Mouse (Mus musculus) thymus, adult 2 months (tissue): ENCODE measurements around the gene Tsacc. TPM values are rescaled to one million over a fixed set of nuclear protein-coding genes. Genes with fewer than 3 reads are reported as not detected.

Experiments
- DNase-seq: peaks from one replicate; pipeline ENCODE4 v3.0.0; 2021
- H3K27ac ChIP-seq: fragments of 200-500 bp; 2 replicates; pipeline ENCODE4 v1.5.1; 2012; ENCODE audit warnings: low read length, control low read depth; ENCODE audit not compliant: control insufficient read depth, insufficient read depth
- H3K27me3 ChIP-seq: fragments of 200-500 bp; 2 replicates; pipeline ENCODE4 v1.6.1; 2012; ENCODE audit warnings: mild to moderate bottlenecking, low read length, moderate library complexity, mixed read lengths; ENCODE audit not compliant: control insufficient read depth, insufficient read depth
- H3K36me3 ChIP-seq: fragments of 200-500 bp; 2 replicates; pipeline ENCODE4 v1.6.1; 2012; ENCODE audit warnings: mild to moderate bottlenecking, low read length, moderate library complexity; ENCODE audit not compliant: control insufficient read depth, insufficient read depth
- H3K4me1 ChIP-seq: fragments of 200-500 bp; replicated peaks from 2 replicates; pipeline ENCODE4 v1.6.1; 2012; ENCODE audit warnings: low read length; ENCODE audit not compliant: control insufficient read depth, insufficient read depth
- H3K4me3 ChIP-seq: fragments of 200-500 bp; 2 replicates; pipeline ENCODE4 v1.5.1; 2012; ENCODE audit warnings: mild to moderate bottlenecking, low read length, control low read depth, moderate library complexity; ENCODE audit not compliant: control insufficient read depth, insufficient read depth
- CTCF ChIP-seq: fragments of 200-500 bp; IDR thresholded peaks from 2 replicates; pipeline ENCODE4 v1.5.1; 2012; ENCODE audit warnings: mild to moderate bottlenecking, control low read depth, low read length, moderate library complexity, borderline replicate concordance; ENCODE audit not compliant: control insufficient read depth, poor library complexity, insufficient read depth; ENCODE audit errors: extremely low read depth
- POLR2A ChIP-seq: fragments of 200-500 bp; IDR thresholded peaks from 2 replicates; pipeline ENCODE4 v1.6.1; 2012; ENCODE audit warnings: mild to moderate bottlenecking, low read length, control low read depth, moderate library complexity; ENCODE audit not compliant: control insufficient read depth, poor library complexity, insufficient read depth; ENCODE audit errors: extremely low read depth
- WGBS: fragments of 180-500 bp; shearing (Covaris S2); methylation state at CpG from one replicate; pipeline ENCODE4 v1.1.7; 2018; 5-methylcytosine and 5-hydroxymethylcytosine counted together
- polyA plus RNA-seq: library from polyadenylated mRNA; depleted of rRNA; stranded (reverse); fragments of >200 nt; gene quantifications from 2 replicates; pipeline ENCODE4 v1.2.3, GENCODE M21; 2012; rRNA removed

The Tsacc gene
- polyA plus RNA-seq, 1 experiment = 3.3 TPM

DNA sequence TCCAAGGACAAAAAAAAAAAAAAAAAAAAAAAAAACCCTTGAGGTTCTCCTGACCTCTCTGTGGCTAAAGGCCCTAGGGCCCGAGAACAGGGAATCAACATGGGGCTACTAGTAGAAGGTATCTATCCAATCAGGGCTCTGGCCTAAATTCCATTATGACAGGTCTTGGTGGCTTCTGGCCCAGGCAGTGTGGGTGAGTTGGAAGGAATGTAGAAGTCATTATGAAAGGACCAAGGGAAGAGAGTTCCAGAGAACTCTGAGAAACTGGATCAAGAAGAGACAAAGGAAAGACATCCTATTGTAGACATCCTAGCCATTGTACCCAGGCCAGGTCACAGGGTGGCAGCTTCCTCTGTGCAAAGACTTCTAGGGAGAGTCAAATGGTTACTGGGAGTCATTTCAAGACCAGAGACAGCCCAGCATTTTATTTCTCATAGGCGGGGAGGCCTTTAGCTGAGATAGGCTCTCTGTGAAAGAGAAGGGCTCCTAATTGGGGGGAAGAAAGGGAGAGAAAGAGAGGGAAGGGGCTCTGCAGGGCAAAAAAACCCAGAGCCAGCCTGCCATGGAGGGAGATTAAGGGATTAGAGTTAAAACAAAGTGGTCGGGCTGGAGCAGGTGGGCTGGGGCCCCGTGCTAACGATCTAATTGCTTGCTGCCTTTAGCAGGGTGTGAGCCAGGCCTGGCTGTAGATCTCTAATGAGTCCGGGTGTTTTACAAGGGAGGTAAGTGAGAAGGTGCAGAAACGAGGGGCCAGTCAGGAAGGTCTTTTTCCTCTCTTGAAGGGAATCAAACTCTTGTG is 63.7 kb downstream of the Tsacc start:
- 58% methylated on average over 7 of the region's 7 CpGs for WGBS
- no peak overlapping the region for H3K27ac ChIP-seq
- TF ChIP-seq POLR2A = no peak
- no peak for TF ChIP-seq CTCF
- H3K4me1 ChIP-seq = no peaks in the 10 kb centered on the region
- DNase-seq = no peak
- H3K36me3 ChIP-seq = no peaks in the 10 kb centered on the region
- no peak overlapping the region for H3K4me3 ChIP-seq
- peaks cover 2% of the 10 kb centered on the region; the same call in 1 of the 2 replicates for H3K27me3 ChIP-seq

Other genes starting within 250 kb of the Tsacc start
- 63.0 and 69.0 TPM in 2 replicates for gene Naxe, start 238.5 kb downstream of the Tsacc start, polyA plus RNA-seq
- gene Ttc24, start 218.7 kb downstream of the Tsacc start, polyA plus RNA-seq = 0.47 and 0.55 TPM in 2 replicates
- gene Iqgap3, start 215.0 kb downstream of the Tsacc start, polyA plus RNA-seq = 19.7 and 24.6 TPM in 2 replicates
- gene Mef2d, start 154.6 kb downstream of the Tsacc start, polyA plus RNA-seq = 343 and 377 TPM in 2 replicates
- gene Rhbg, start 42.3 kb downstream of the Tsacc start, polyA plus RNA-seq = 2.5 and 2.7 TPM in 2 replicates
- gene Gm38392, start 9.8 kb downstream of the Tsacc start, polyA plus RNA-seq = 0.11 TPM in 1 of 2 replicates, not detected in the other
- 166 and 205 TPM in 2 replicates for gene Cct3, start 117 bp upstream of the Tsacc start, polyA plus RNA-seq
- 201 and 237 TPM in 2 replicates for gene Glmp, start 28.0 kb upstream of the Tsacc start, polyA plus RNA-seq
- gene Tmem79, start 39.1 kb upstream of the Tsacc start, polyA plus RNA-seq = 8.9 and 10.4 TPM in 2 replicates
- 151 and 159 TPM in 2 replicates for gene Smg5, start 39.3 kb upstream of the Tsacc start, polyA plus RNA-seq
- gene Paqr6, start 67.6 kb upstream of the Tsacc start, polyA plus RNA-seq = 1.2 and 2.0 TPM in 2 replicates
- gene Bglap3, start 75.7 kb upstream of the Tsacc start, polyA plus RNA-seq = 1.2 and 2.6 TPM in 2 replicates
- 2.2 and 3.8 TPM in 2 replicates for gene Bglap2, start 81.7 kb upstream of the Tsacc start, polyA plus RNA-seq
- gene Bglap, start 87.5 kb upstream of the Tsacc start, polyA plus RNA-seq = 1.5 and 2.7 TPM in 2 replicates
- 138 and 151 TPM in 2 replicates for gene Pmf1, start 113.3 kb upstream of the Tsacc start, polyA plus RNA-seq
- gene Slc25a44, start 128.1 kb upstream of the Tsacc start, polyA plus RNA-seq = 30.8 and 32.5 TPM in 2 replicates
- gene Sema4a, start 164.2 kb upstream of the Tsacc start, polyA plus RNA-seq = 99.3 and 109 TPM in 2 replicates
- 59.3 and 61.1 TPM in 2 replicates for gene Lmna, start 213.0 kb upstream of the Tsacc start, polyA plus RNA-seq
- gene Mex3a, start 235.4 kb upstream of the Tsacc start, polyA plus RNA-seq = 22.0 and 24.2 TPM in 2 replicates